Comparison of ENCODE assay signal across 21 mouse cellular contexts in genomic region chr4:130751966-130752365, GRCm38 (mm10). TPM values are rescaled to one million over a fixed set of nuclear protein-coding genes. Genes with fewer than 3 reads are reported as not detected.
DNase-seq lines count a peak whose midpoint lies in the region; ATAC-seq and TF ChIP-seq lines count a peak whose summit lies in the region.
"Had no signal": no experiment of that assay in that cellular context is flagged by ENCODE, and none has a peak within 500 bp of the region (broad histone marks: within the 10 kb centered on the region; RNA-seq: fewer than 3 reads in every experiment).

No protein-coding gene starts in this region.

- H3K4me2 ChIP-seq in heart, embryonic 13.5 days: no peak overlapping the region
- H3K4me2 ChIP-seq: embryonic facial prominence, embryonic 12.5 days; forebrain, embryonic 12.5 days had no signal

- WGBS in heart, embryonic 13.5 days: 92% methylated on average over 2 of the region's 2 CpGs
- 92% methylated on average over 2 of the region's 2 CpGs for WGBS in heart, adult 2 months

- no peak for DNase-seq in heart, adult 2 months
- DNase-seq in layer of hippocampus, adult 2 months (ENCODE audit: low spot score in 2 of 2): no peak
- no peak for DNase-seq in layer of hippocampus, adult 9-11 months
- peak; percentile 61 for DNase-seq in brain, adult 2 months (ENCODE audit: low read depth, low spot score)
- peak; percentile 69 for DNase-seq in telencephalon, adult 2 months (ENCODE audit: low read depth, low spot score)
- DNase-seq in kidney, postnatal 14 days: no peak
- DNase-seq: adrenal gland, adult 2 months; adrenal gland, postnatal 10 days; cerebellum, adult 11-12 months; cerebellum, adult 2 months; cerebellum, adult 9-10 months; cerebellum, postnatal 10 days; cerebellum, postnatal 25 days had no signal

- H3K4me1 ChIP-seq in heart, embryonic 13.5 days: peaks cover 70% of the 10 kb centered on the region
- H3K4me1 ChIP-seq in heart, adult 2 months (ENCODE audit: control insufficient read depth, insufficient read depth, low read length): no peaks in the 10 kb centered on the region; the same call in 1 of the 2 replicates
- H3K4me1 ChIP-seq: embryonic facial prominence, embryonic 10.5 days; embryonic facial prominence, embryonic 12.5 days; forebrain, embryonic 10.5 days; forebrain, embryonic 12.5 days had no signal

- intact Hi-C loops in heart, adult 2 months (cut with DNase I): no loop called here

- H3K9ac ChIP-seq in heart, embryonic 13.5 days: no peak overlapping the region
- no peak overlapping the region for H3K9ac ChIP-seq in heart, adult 2 months (ENCODE audit: low read depth, low read length)
- H3K9ac ChIP-seq: embryonic facial prominence, embryonic 12.5 days; forebrain, embryonic 12.5 days had no signal

- no peak for ATAC-seq in heart, embryonic 13.5 days (ENCODE audit: extremely low read depth, insufficient number of reproducible peaks, low FRiP score, low TSS enrichment)
- ATAC-seq: forebrain, embryonic 14.5 days; forebrain, embryonic 16.5 days had no signal

- peaks cover 3% of the 10 kb centered on the region for H3K79me2 ChIP-seq in heart, adult 2 months (replicated peaks; ENCODE audit: control insufficient read depth, insufficient read depth, low read length)

- TF ChIP-seq CTCF in heart, adult 2 months (IDR thresholded peaks at IDR 0.05): no peak
- TF ChIP-seq CTCF in layer of hippocampus, adult 2 months (conservative IDR thresholded peaks at IDR 0.05): no peak

- TF ChIP-seq EP300 in heart, adult 2 months (IDR thresholded peaks at IDR 0.05; ENCODE audit: insufficient read depth, low read depth, low read length): no peak

- H3K27ac ChIP-seq in heart, embryonic 13.5 days (replicated peaks): peak overlapping the region; percentile 81; the same call in 1 of the 2 replicates
- H3K27ac ChIP-seq in heart, adult 2 months: no peak overlapping the region
- peak overlapping the region; percentile 32; the same call in 1 of the 2 replicates for H3K27ac ChIP-seq in layer of hippocampus, adult 2 months
- H3K27ac ChIP-seq: embryonic facial prominence, embryonic 10.5 days; forebrain, embryonic 10.5 days had no signal

- no peak for TF ChIP-seq POLR2A in heart, adult 2 months (IDR thresholded peaks at IDR 0.05; ENCODE audit: insufficient read depth, low read depth, low read length)

- peaks cover 93% of the 10 kb centered on the region for H3K36me3 ChIP-seq in heart, embryonic 13.5 days
- peaks cover 37% of the 10 kb centered on the region for H3K36me3 ChIP-seq in heart, adult 2 months (ENCODE audit: control insufficient read depth, insufficient read depth, low read length)

- no peaks in the 10 kb centered on the region for H3K27me3 ChIP-seq in heart, embryonic 13.5 days (replicated peaks)
- H3K27me3 ChIP-seq in heart, adult 2 months (ENCODE audit: control insufficient read depth, insufficient read depth, low read length): no peaks in the 10 kb centered on the region
- H3K27me3 ChIP-seq: embryonic facial prominence, embryonic 12.5 days; forebrain, embryonic 12.5 days had no signal

- no peaks in the 10 kb centered on the region for H3K9me3 ChIP-seq in heart, embryonic 13.5 days
- H3K9me3 ChIP-seq: embryonic facial prominence, embryonic 10.5 days; embryonic facial prominence, embryonic 12.5 days; forebrain, embryonic 10.5 days; forebrain, embryonic 12.5 days had no signal

- H3K4me3 ChIP-seq in heart, embryonic 13.5 days: no peak overlapping the region
- no peak overlapping the region for H3K4me3 ChIP-seq in heart, adult 2 months
- no peak overlapping the region for H3K4me3 ChIP-seq in layer of hippocampus, adult 2 months
- H3K4me3 ChIP-seq: embryonic facial prominence, embryonic 10.5 days; embryonic facial prominence, embryonic 12.5 days; erythroblast, embryonic 14.5 days; forebrain, embryonic 10.5 days; forebrain, embryonic 12.5 days had no signal

RNA-seq across cellular contexts. Expression of gene Sdc3, which starts 40.4 kb away (rescaled TPM):
- 21.7 and 23.9 TPM in 2 replicates for polyA plus RNA-seq in heart, embryonic 13.5 days (2015; fragmentation: Nextera tagmentation; extraction: Ambion mirVana)
- 10 to 100 TPM; 32.7 to 38.3 TPM for total RNA-seq in heart, adult 2 months (2021)
- 41.5 and 51.9 TPM in 2 replicates for polyA plus RNA-seq in heart, adult 2 months (2012; rRNA removed)
- total RNA-seq in layer of hippocampus, adult 2 months (2021): 100 to 1,000 TPM; 130 to 140 TPM

Comparison
In these comparisons a context has a peak if more than half of its experiments do, and no peak if none do; other contexts are left out.
1. DNase-seq: peak in brain, adult 2 months (single experiment) and telencephalon, adult 2 months (single experiment); none in heart, adult 2 months (0 of 2), layer of hippocampus, adult 2 months (0 of 2), layer of hippocampus, adult 9-11 months (single experiment) and kidney, postnatal 14 days (single experiment).